Mouse (Mus musculus) adrenal gland, postnatal 14 days (tissue): ENCODE measurements around the gene Hapln4. TPM values are rescaled to one million over a fixed set of nuclear protein-coding genes. Genes with fewer than 3 reads are reported as not detected.
A peak's percentile ranks its signal among the peaks of the same experiment; 100 is the strongest.
"Not testable (repeated sequence)": the region's sequence is repeated elsewhere in the genome, so short reads cannot be mapped to it uniquely, and the experiment has no call there.

Source experiments
- DNase-seq: peaks from one replicate; pipeline ENCODE4 v3.0.0; 2021; ENCODE audit warnings: mixed read lengths
- long read RNA-seq, 2 experiments: library from polyadenylated mRNA; stranded (forward); transcript quantifications; one replicate each; pipeline ENCODE4 v2.0.0; 2021
- total RNA-seq: library from RNA; stranded (reverse); gene quantifications from 2 replicates; pipeline ENCODE4 v1.2.3, GENCODE M21; 2021

Gene Hapln4
- 0.30 and 0.48 TPM in 2 replicates for total RNA-seq
- long read RNA-seq, experiment 1, result 0 reads
- long read RNA-seq, experiment 2, result 0 reads

DNA sequence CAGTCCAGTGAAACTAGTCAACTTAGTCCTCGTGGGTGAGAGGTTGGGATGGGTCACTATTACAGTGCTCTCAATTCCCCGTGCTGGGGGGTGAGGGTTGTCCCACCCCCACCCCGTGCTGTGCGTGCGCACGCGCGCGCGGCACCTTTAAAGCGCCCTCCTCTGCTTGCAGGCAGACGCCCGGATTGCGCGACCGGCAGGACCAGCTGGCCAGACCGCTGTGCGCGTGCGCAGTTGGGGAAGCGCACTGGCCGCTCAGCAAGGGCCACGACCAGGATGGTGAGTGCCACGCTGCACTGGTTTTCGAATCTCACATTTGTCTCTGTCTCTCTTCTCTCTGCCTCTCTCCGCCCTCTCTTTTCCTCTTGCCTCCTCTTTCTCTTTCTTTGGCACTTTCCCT, at the start of gene Hapln4:
Hapln4 (plus strand) TSS at position 173 of the 400 bp plus-strand sequence.
- DNase-seq, result peak; percentile 76

DNA sequence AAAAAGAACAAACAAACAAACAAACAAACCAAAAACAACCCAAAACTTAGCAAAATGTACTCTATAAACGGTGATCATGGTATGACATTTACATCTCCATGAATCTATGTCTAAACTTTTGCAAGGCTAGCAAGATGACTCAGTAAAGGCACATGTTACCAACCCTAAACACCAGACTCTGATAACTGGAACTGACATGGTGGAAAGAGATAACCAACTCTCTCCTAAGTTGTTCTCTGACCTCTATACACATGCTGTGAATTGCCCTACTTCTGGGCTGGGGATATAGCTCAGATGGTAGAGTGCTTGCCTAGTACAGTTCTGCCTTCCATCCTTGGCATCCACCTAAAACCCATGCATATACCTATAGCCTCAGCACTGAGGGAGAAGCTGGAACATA, 45.3 kb upstream of the Hapln4 start:
- DNase-seq, result no peak

DNA sequence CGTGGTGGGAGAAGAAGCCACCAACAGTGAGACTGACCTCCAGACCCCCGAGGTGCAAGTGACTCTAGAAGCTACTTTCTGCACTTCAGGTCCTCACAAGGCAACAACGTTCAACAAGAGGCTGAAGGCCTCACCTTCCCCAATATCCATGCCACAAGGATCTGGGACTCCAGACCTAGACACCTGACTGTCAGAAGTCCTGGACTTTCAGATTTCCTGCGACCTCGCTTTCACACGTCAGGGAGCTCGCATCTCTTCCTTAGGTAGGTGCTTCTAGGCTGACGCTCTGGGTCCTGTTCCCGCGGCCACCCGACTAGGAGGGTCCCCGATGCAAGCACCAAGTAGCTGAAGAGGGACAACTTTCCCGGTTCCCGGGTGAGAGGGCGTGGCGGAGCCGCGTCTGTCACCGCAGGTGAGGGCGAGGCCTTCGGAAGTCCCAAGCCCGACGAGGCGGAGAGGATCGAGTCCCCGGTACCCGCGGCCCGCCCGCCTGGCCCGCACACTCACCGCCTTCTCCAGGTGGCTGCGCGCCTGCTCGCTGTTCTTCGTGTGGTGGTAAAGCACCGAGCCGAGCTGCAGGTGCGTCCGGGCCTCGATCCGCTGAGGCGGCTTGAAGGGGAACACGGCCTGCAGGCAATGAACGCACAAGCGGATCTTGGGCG, 41.2 kb upstream of the Hapln4 start:
- DNase-seq, result peak; percentile 55

DNA sequence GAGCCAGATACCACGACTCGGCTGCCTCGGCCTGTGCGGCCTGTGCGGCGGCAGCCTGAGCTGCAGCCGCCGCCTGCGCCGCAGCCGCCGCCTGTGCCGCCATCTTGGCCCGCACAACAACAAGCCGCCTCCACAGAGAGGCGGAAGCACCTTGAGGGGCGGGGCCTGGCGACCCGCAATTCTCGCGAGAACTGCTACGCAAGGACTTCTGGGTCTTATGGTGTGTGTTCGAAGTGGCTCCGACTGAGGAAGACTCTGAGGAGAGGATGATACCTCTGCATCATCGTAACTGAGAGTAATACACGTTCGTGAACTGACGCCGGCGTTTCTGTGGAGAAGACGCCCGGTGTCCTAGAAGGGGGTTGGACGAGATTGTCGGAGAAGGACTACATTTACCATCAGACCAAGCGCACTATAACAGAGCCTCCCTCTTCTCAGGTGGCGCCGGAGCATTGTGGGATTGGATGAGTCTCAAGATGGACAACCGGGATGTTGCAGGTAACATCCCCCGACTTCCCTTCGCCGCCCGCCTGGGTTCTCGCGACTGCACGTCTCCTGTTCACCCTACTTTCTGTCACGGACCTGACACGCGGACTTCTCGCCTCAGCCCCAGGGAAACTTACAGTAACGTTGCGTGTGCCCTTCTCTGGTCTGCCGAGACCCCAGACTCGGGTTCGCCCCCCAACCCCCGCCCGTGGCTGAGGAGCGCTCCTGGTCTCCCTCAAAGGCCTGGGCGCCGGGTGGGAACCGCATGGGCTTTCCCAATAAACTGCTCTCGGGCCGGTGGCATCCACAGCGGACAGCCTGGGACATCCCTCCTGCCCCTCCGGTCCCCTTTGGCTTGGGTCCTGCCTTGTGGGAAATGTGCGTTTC, 40.4 kb upstream of the Hapln4 start, which contains the start of the genes Mau2 and Sugp1:
Mau2 (minus strand) TSS at position 152 of the 873 bp plus-strand sequence.
Sugp1 (plus strand) TSS at position 231 of the 873 bp plus-strand sequence.
- DNase-seq, result peak; percentile 97

DNA sequence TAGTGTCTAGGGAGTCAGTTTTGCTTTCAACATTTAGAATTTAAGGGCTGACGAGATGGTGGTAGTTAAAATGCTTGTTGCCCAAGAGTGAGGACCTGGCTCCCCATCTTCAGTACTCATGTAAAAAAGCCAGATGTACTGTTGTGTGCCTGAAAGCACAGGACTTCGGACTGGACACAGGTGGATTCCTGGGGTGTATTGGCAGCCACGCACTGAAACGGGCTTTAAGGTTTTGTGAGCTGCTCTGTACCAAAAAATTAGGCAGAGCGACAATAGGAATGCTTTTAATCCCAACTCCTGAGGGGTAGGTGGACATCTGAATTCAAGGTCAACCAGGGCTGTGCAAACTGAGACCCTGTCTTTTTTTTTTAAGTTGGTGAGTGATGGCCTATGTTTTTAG, 39.3 kb upstream of the Hapln4 start:
- no peak for DNase-seq

DNA sequence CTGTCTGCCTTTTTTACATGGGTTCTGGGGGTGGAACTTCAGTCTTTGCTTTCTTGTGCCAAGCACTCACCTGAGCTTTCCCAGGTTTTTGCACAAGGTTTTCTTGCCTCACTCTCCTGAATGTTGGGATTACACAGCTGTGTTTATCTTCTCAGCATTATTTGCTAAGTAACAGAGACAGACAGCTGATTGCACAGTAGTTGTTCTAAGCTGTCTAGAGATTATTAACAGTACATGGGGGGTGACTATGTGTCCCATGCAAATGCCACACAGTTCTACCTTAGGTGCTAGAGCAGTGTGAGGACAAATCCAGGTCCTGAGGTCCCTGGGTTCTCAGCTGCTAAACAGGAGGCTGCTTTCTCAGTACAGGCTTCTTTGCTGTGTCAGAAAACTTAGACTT, 33.6 kb upstream of the Hapln4 start:
- no peak for DNase-seq

DNA sequence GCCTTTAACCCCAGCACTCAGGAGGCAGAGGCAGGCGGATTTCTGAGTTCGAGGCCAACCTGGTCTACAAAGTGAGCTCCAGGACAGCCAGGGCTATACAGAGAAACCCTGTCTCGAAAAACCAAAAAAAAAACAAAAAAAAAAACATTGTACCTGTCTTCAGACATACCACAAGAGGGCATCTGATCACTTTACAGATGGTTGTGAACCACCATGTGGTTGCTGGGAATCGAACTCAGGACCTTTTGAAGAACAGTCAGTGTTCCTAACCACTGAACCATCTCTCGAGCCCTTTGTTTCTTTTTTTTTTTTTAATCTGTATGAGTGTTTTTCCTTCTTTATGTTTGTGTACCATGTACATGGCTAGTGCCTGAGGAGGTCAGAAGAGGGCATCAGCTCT, 32.8 kb upstream of the Hapln4 start:
- DNase-seq, result not testable (repeated sequence)

DNA sequence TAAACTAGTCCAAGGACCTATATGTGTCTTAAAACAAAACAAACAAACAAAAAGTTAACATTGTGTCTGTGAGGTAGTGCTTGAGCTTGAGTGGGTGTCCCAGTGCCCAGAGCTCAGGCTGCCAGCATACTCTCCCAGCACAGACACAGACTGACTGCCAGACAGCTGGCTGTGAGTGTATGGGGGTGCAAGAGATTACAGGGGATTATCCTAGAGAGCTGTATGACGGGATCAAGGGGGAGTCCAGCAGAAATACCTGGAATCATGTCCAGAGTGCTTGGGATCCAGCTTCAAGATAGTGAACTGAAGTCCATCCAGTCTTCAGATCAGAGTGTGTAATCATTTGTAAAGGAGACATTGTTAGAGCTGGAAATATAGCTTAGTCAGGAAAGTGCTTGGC, 25.5 kb upstream of the Hapln4 start:
- no peak for DNase-seq

DNA sequence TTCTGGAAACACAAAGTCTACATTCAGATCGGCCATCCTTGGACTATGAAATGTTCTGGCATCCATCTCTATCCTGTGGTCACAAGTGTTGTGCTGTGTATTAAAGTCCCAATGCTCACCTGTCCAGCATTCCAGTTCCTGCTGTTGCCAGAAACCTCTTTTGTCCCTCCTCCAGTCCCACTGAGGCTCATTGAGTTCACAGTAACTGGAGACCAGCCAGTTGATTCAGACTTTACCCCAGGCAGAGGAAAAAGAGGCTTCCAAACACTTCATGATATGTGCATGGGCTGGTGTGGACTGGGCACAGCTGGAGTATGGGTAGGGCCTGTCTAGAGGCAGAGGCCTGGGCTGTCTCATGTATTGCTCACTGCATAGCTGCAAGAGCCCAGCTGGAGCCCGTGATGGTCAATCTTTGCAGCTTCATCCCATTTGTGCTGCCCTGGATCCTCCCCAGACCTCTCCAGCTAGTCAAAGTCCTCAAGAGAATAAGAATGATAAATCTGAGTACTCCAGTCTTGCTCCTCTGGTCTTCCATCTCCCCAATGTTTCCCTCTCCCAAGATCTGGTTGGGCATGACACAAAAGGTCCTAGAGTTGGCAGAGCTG, 11.3 kb upstream of the Hapln4 start:
- DNase-seq, result no peak

DNA sequence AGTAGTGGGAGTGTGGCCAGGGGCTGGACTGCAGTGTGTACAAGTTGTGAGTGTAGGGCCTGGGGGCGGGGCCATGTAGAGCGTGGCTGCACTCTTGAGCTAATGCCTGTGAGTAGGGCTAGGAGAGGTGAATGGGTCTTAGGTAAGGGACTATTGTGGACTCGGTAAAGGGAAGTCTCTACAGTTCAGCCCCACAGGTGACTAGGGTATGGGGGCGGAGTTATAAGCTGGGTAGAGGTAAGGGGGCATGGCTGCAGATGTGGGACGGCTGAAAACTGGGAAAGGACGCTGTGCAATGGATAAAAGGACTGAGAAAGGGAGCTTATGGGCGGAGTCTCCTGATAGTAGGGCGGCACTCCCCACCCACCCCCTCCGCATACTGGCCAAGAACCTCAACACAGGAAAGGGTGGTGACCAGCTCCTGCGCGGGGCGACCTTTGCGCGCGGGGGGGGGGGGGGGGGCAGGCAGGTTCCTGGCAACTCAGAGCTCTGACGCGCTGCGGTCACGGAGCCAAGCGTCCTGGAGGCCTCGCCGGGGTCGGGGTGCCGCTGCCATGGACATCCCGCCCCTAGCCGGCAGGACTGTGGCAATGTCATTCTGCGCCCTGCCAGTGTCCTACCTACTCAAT, 10.7 kb upstream of the Hapln4 start, which contains the start of gene Tm6sf2:
Tm6sf2 (plus strand) TSS at position 484 of the 629 bp plus-strand sequence.
- peak; percentile 71 for DNase-seq

DNA sequence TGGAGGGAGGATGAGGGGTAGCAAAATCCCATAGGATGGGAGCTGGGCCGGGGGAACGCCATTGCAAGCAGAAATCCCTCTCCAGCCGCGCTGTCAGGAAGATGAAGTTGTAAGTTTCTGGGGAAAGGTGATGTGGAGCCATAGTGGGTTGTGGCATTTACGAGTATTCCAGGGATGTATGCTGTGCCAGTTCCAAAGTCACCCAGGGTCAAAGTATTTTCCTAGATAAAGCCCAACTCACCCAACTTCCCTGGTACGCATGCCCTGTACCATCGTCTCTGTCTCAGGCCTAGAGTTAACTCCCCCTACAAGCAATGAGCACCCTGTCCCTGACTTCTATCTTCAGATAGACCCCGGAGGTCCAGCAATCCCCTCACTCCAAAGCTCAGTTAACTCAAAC, 10.1 kb upstream of the Hapln4 start:
- no peak for DNase-seq

DNA sequence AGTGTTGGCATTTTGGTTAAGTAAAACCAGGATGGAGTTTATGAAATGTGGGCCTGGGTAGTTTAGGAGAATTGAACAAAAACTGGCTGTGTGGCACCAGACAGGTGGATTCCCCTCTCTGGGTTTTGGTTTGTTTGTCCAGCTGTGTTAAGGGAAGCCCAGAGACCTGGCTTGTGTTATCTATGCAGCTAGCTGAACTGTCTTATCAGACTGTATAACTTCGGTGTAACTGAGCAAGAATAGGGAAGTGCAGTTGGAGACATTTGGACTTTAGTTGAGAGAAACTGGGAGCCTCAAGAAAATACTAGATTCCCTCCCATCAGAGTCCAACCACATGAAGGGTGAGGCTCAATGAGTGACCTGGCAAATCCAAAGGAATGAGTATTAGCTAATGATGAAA, 9.6 kb upstream of the Hapln4 start:
- DNase-seq, result no peak

DNA sequence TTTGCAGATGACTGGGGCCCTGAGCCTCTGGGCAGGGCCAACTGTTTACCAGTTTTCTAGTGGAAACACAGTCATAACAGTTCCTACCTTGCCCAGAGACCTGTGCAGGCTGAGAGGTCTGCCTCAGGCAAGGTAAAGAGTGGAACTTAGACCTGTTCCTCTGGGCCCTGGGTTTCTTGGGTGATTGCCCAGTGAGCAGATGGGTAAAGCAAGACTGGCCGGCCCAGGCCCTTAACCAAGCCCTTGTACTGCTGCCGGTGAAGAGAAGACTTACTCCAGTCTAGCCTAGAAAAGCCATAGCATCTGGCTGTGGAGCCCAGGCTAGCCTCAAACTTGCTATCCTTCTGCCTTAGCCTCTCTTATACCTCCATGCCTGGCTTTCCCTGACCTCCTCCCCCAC, 1.3 kb upstream of the Hapln4 start:
- no peak for DNase-seq

DNA sequence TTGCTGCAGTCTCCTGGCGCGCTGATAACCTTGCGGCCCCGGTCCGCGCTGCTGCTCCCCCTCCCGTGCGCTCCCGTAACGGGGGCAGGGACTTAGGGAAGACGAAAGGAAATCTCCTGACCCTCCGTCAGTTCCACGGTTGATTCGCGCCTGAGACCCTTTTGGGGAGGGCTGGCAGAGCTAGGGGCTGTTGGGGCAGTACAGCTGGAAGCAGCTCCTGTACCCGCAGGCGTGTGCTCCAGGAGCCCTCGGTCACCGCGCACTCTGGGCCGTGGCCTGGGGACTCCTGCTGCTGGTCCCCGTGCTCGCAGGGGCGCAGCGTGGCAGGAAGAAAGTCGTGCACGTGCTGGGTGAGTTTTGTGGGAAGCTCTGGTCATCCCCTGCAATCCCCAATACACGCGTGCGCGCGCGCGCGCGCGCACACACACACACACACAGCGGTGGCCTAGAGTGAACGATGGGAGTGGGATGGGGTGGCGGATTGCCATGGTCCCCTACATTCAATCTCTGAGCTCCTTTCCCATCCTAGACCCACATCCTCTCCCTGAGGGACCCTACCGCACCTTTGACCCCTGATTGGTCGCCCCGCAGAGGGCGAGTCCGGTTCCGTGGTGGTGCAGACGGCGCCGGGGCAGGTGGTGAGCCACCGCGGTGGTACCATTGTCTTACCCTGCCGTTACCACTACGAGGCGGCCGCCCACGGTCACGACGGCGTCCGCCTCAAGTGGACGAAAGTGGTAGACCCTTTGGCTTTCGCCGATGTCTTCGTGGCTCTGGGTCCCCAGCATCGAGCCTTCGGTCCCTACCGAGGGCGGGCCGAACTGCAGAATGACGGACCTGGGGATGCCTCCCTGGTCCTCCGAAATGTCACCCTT, 1.2 kb downstream of the Hapln4 start:
- peak; percentile 34 for DNase-seq

DNA sequence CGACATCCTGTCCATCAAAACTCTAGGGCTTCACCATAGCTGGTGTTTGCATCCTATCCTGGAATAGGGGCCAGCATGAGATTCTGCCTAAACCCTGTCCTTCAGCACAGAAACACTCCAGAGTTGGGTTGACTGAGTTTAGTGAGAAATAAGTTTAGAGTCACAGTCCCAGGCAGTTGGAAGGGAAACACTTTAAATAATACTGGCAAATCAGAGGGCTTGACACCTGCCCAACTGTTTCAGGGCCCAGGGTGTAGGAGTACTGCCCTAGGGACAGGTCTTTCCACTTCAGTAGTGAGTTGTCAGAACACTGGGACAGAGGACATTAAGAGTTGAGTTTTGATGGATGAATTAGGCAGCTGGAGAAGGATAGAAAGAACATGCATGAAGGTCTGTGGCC, 2.9 kb downstream of the Hapln4 start:
- DNase-seq, result no peak

DNA sequence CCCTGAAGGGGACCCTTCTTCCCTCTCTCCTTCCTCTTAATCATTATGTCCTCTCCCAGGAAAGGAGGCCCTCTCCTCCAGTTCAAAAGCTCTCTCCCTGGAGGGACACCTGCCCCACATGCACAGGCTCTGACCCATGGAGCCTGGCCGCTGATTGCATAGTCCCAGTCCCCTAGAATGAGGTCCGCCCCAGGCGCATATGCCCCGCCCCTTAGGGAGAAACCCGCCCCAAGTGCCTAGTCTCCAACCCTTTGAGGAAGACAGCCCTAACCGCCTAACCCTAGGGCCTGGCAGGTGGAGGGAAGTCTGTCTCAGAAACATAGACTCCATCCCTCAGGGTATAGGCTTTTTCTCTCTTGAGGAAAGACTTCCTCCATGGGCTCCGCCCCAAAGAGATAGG, 4.0 kb downstream of the Hapln4 start:
- peak; percentile 11 for DNase-seq

DNA sequence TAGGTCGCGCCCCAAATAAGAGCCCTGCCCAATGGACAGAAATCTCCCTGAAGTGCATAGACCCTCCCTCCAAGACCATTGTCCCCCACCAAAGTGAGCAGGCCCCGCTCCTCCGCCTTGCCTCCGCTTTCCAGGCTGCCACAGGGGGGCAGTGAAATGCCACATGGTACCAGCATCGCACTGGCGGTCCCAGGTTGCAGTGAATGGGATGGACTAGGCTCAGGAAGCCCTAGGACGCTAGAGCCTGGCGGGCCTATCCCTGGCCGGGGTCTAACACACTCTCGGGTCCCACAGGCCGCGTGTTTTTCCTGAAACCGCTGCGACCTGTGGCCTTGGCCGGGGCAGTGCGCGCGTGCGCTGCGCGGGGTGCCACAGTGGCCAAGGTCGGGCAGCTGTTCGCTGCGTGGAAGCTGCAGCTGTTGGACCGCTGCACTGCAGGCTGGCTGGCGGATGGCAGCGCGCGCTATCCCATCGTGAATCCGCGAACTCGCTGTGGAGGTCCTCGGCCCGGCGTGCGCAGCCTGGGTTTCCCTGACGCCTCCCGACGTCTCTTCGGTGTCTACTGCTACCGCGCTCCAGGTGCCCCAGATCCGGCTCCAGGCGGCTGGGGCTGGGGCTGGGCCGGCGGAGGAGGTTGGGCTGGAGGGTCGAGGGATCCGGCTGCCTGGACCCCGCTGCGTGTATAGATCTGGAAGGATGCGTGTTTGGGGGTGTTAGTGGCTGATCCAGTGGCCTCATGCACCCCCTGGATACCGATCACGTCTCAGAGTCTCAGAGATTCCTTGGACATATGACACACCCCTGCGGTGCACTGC, 4.8 kb downstream of the Hapln4 start:
- DNase-seq, result peak; percentile 67

DNA sequence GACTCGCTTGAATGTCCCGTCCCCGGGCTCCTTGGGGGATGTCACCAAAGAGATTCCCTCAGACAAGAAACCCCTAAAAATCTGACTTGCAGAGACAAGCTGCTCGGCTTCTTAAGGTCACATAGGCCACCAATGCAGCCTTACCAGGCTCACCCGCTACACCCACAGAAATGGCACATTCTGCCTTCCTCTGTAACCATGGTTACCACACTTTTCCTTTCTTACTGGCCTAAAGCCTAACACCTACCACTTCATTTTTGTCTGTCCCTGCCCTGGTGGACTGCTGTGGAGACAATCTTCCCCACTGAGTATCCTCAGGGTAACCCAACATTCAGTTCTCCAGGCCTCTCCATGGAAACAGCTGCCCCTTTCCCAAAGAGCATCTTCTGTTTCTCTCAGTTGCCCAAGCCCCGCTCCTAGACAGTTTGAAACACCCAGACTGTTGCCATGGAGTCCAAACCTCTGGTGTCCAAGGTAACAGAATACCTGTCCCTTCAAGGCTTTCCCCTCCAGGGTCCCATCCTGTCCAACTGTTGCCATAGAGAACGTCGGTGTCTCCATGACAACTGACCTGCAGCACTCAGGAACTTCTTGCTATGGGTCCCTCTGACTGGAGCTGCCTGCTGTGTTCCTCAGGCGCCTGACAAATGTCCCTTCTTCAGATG, 6.2 kb downstream of the Hapln4 start:
- no peak for DNase-seq

DNA sequence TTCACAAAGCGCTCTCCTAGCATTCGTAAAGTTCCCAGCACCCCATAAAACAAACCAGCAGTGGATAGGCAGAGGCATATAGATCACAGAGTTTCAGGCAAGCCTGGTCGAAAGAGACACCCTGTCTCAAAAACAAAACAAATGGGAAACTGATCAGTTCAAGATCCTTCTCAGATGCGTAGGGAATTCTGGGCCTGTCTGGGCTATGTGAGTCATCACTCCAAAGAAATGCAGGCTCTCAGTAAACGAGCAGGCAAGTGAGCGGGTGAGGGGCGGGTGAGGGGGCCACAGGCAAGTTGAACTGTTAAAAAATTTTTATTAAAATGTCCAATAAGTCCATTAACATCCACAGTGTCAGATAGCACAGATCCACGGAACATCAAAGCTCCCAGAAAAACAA, 9.5 kb downstream of the Hapln4 start:
- no peak for DNase-seq

DNA sequence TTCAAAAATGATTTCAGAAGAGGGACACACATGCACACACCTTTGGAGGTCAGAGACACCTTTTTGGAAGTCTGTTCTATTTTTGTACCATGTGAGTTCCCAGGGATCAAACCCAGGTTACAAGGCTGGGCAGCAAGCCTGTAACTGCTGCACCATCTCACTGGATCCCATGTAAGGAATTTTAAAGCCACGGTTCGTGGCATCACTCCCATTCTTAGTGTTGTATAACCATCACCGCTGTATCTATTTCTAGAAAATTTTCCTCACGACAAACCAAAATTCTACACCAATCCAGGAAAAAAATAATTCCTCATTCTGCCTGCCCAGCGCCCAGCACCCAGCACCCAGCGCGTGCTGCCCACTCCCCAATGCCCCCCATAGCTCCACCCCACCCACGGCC, 16.0 kb downstream of the Hapln4 start:
- no peak for DNase-seq
